Mouse (Mus musculus): ENCODE data around the gene Esf1.
"Not testable (repeated sequence)": the region's sequence is repeated elsewhere in the genome, so short reads cannot be mapped to it uniquely, and the experiment has no call there.

Gene Esf1

GRCm38 (mm10) chr2:140170127-140170802, at the start of gene Esf1, which contains the start of gene Ndufaf5:
Gene Esf1, minus strand, starts transcription at chr2:140170564.
Gene Ndufaf5, plus strand, starts transcription at chr2:140170649.
- DNase-seq = peak; percentile 97

- DNase-seq = peak in 1 of 2 experiments; percentile 22
Measured at GRCm38 (mm10) chr2:140215965-140216364, 45.6 kb upstream of the Esf1 start.

GRCm38 (mm10) chr2:140215415-140215814, 45.1 kb upstream of the Esf1 start:
- peak in 1 of 2 experiments; percentile 39 for DNase-seq

GRCm38 (mm10) chr2:140214519-140215027, 44.2 kb upstream of the Esf1 start:
- no peak for DNase-seq

GRCm38 (mm10) chr2:140203756-140204155, 33.4 kb upstream of the Esf1 start:
- DNase-seq = no peak

- no peak for DNase-seq
Measured at GRCm38 (mm10) chr2:140202573-140202972, 32.2 kb upstream of the Esf1 start.

- peak; percentile 20 to 31 for DNase-seq
Measured at GRCm38 (mm10) chr2:140200713-140201112, 30.3 kb upstream of the Esf1 start.

GRCm38 (mm10) chr2:140185685-140186210, 15.4 kb upstream of the Esf1 start:
- DNase-seq = not testable (repeated sequence)

GRCm38 (mm10) chr2:140170803-140171553, 614 bp upstream of the Esf1 start:
- DNase-seq = peak in 1 of 2 experiments; percentile 16

GRCm38 (mm10) chr2:140169057-140169456, 1.3 kb downstream of the Esf1 start:
- no peak for DNase-seq

GRCm38 (mm10) chr2:140163351-140163854, 7.0 kb downstream of the Esf1 start:
- no peak for DNase-seq

GRCm38 (mm10) chr2:140159186-140159730, 11.1 kb downstream of the Esf1 start:
- no peak for DNase-seq

- not testable (repeated sequence) for DNase-seq
Measured at GRCm38 (mm10) chr2:140151743-140152142, 18.6 kb downstream of the Esf1 start, which contains the start of gene Gm17374. Gene Gm17374, plus strand, starts transcription at chr2:140152043.

- DNase-seq = no peak
Measured at GRCm38 (mm10) chr2:140125516-140125915, 44.8 kb downstream of the Esf1 start.

- DNase-seq = no peak
Measured at GRCm38 (mm10) chr2:140113851-140114250, 56.5 kb downstream of the Esf1 start.

- DNase-seq = no peak
Measured at GRCm38 (mm10) chr2:140108945-140109344, 61.4 kb downstream of the Esf1 start.

- no peak for DNase-seq
Measured at GRCm38 (mm10) chr2:140107641-140108040, 62.7 kb downstream of the Esf1 start.

- no peak for DNase-seq
Measured at GRCm38 (mm10) chr2:140104951-140105350, 65.4 kb downstream of the Esf1 start.

- DNase-seq = no peak
Measured at GRCm38 (mm10) chr2:140100551-140101474, 69.6 kb downstream of the Esf1 start.

GRCm38 (mm10) chr2:140099971-140100370, 70.4 kb downstream of the Esf1 start:
- no peak for DNase-seq

GRCm38 (mm10) chr2:140097131-140097591, 73.2 kb downstream of the Esf1 start:
- no peak for DNase-seq

GRCm38 (mm10) chr2:140096034-140096433, 74.3 kb downstream of the Esf1 start:
- no peak for DNase-seq

Measured in cerebellum, postnatal 14 days (tissue).